Mouse (Mus musculus): Measurements from ENCODE around the gene Them5.

DNA sequence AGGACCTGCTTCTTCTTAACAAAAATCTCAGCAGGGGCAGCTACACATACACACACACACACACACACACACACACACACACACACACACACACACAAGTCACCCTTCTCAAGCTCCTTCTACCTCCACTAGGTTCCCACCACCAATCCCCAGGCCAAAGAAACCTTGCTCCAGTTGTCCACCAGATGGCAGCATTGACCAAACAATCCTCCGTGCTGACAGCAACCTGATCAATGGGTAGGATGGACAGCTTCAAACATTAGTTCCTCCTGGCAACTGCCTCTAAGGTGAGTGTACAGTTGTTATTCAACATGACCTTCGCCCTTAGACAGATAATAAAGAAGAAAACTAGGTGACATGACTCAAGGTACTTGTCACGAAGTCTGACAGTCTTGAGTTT, 24.9 kb downstream of the Them5 start:
- TF ChIP-seq POLR2A (IDR thresholded peaks at IDR 0.05; ENCODE audit: extremely low read depth, insufficient read depth, low read length) (no peak), CTCF (IDR thresholded peaks at IDR 0.05; ENCODE audit: low read depth, low read length) (peak; percentile 77)
